Mouse (Mus musculus) erythroblast, adult 5-6 weeks (primary cell): Measurements from ENCODE around the gene Taf12. TPM values are rescaled to one million over a fixed set of nuclear protein-coding genes. Genes with fewer than 3 reads are reported as not detected.

Source experiments
- total RNA-seq, 2 experiments: library from RNA; stranded (forward) in 1 of 2; stranded (reverse) in 1 of 2; fragments of 150-400 nt in 1 of 2; fragments of 200-764, 138-1000 nt in 1 of 2; gene quantifications; 2 replicates each; pipeline versions ENCODE4 v1.2.3 to v1.2.4; 2015 to 2017; ENCODE audit warnings: low replicate concordance in 2 of 2

Taf12 gene
- total RNA-seq, 2 experiments from 2014 or later, result 10.2 to 18.8 TPM

Other genes starting within 250 kb of the Taf12 start
- 2.7 TPM in 1 of 2 replicates, not detected in the other for gene Gm10300, start 199.7 kb upstream of the Taf12 start, total RNA-seq (2015; ENCODE audit: low replicate concordance)
- 3.7 and 3.9 TPM in 2 replicates for gene Gm10300, start 199.7 kb upstream of the Taf12 start, total RNA-seq (2017; ENCODE audit: low replicate concordance)
- gene Epb41, start 199.1 kb upstream of the Taf12 start, total RNA-seq (2015; ENCODE audit: low replicate concordance), result 1,733 and 1,940 TPM in 2 replicates
- gene Epb41, start 199.1 kb upstream of the Taf12 start, total RNA-seq (2017; ENCODE audit: low replicate concordance), result 3,282 and 3,570 TPM in 2 replicates
- gene Oprd1, start 129.9 kb upstream of the Taf12 start, total RNA-seq (2015; ENCODE audit: low replicate concordance), result not detected in 2 replicates
- gene Oprd1, start 129.9 kb upstream of the Taf12 start, total RNA-seq (2017; ENCODE audit: low replicate concordance), result 0.09 and 0.14 TPM in 2 replicates
- 14.0 and 16.1 TPM in 2 replicates for gene Ythdf2, start 62.1 kb upstream of the Taf12 start, total RNA-seq (2015; ENCODE audit: low replicate concordance)
- gene Ythdf2, start 62.1 kb upstream of the Taf12 start, total RNA-seq (2017; ENCODE audit: low replicate concordance), result 15.0 and 43.1 TPM in 2 replicates
- gene Gmeb1, start 12.8 kb upstream of the Taf12 start, total RNA-seq (2015; ENCODE audit: low replicate concordance), result 7.5 and 12.5 TPM in 2 replicates
- gene Gmeb1, start 12.8 kb upstream of the Taf12 start, total RNA-seq (2017; ENCODE audit: low replicate concordance), result 10.3 and 12.5 TPM in 2 replicates
- not detected in 2 replicates for gene Rab42, start 29.0 kb downstream of the Taf12 start, total RNA-seq (2015; ENCODE audit: low replicate concordance)
- not detected in 2 replicates for gene Rab42, start 29.0 kb downstream of the Taf12 start, total RNA-seq (2017; ENCODE audit: low replicate concordance)
- gene Trnau1ap, start 55.2 kb downstream of the Taf12 start, total RNA-seq (2015; ENCODE audit: low replicate concordance), result 11.9 and 12.5 TPM in 2 replicates
- 12.4 and 13.2 TPM in 2 replicates for gene Trnau1ap, start 55.2 kb downstream of the Taf12 start, total RNA-seq (2017; ENCODE audit: low replicate concordance)
- gene Rcc1, start 79.2 kb downstream of the Taf12 start, total RNA-seq (2015; ENCODE audit: low replicate concordance), result 5.6 and 16.1 TPM in 2 replicates
- gene Rcc1, start 79.2 kb downstream of the Taf12 start, total RNA-seq (2017; ENCODE audit: low replicate concordance), result 12.4 and 17.8 TPM in 2 replicates
- gene Phactr4, start 148.1 kb downstream of the Taf12 start, total RNA-seq (2015; ENCODE audit: low replicate concordance), result 8.8 and 16.9 TPM in 2 replicates
- gene Phactr4, start 148.1 kb downstream of the Taf12 start, total RNA-seq (2017; ENCODE audit: low replicate concordance), result 14.1 and 28.0 TPM in 2 replicates
- 2.5 and 5.6 TPM in 2 replicates for gene Med18, start 189.5 kb downstream of the Taf12 start, total RNA-seq (2015; ENCODE audit: low replicate concordance)
- gene Med18, start 189.5 kb downstream of the Taf12 start, total RNA-seq (2017; ENCODE audit: low replicate concordance), result 2.8 and 4.0 TPM in 2 replicates
- 3.7 and 4.6 TPM in 2 replicates for gene Sesn2, start 236.1 kb downstream of the Taf12 start, total RNA-seq (2015; ENCODE audit: low replicate concordance)
- gene Sesn2, start 236.1 kb downstream of the Taf12 start, total RNA-seq (2017; ENCODE audit: low replicate concordance), result 5.8 and 6.6 TPM in 2 replicates